Comparison of ENCODE assay signal across 9 mouse cellular contexts in genomic region chr2:121450093-121450492, GRCm38 (mm10). TPM values are rescaled to one million over a fixed set of nuclear protein-coding genes. Genes with fewer than 3 reads are reported as not detected.
A peak's percentile ranks its signal among the peaks of the same experiment; 100 is the strongest.
DNase-seq lines count a peak whose midpoint lies in the region; ATAC-seq and TF ChIP-seq lines count a peak whose summit lies in the region.
"Had no signal": no experiment of that assay in that cellular context is flagged by ENCODE, and none has a peak within 500 bp of the region (broad histone marks: within the 10 kb centered on the region; RNA-seq: fewer than 3 reads in every experiment).

No protein-coding gene starts in this region.

- H3K27ac ChIP-seq in thymus, adult 2 months (ENCODE audit: control insufficient read depth, insufficient read depth, low read length): peak overlapping the region; percentile 35; the same call in 1 of the 2 replicates
- H3K27ac ChIP-seq in forebrain, embryonic 11.5 days (ENCODE audit: low read depth, low read length): peak overlapping the region; percentile 82; the same call in 1 of the 2 replicates
- H3K27ac ChIP-seq in intestine, embryonic 14.5 days (ENCODE audit: low read depth): peak overlapping the region; percentile 95

- peak overlapping the region; percentile 69 for H3K4me3 ChIP-seq in thymus, adult 2 months (ENCODE audit: control insufficient read depth, insufficient read depth, low read length)
- H3K4me3 ChIP-seq in forebrain, embryonic 11.5 days (ENCODE audit: low read depth, low read length): peak overlapping the region; percentile 99
- H3K4me3 ChIP-seq in intestine, embryonic 14.5 days (ENCODE audit: low read depth, low read length): peak overlapping the region; percentile 97

- H3K27me3 ChIP-seq in thymus, adult 2 months (ENCODE audit: control insufficient read depth, insufficient read depth, low read length): no peaks in the 10 kb centered on the region
- no peaks in the 10 kb centered on the region for H3K27me3 ChIP-seq in forebrain, embryonic 11.5 days (ENCODE audit: control insufficient read depth, insufficient read depth, low read length)
- H3K27me3 ChIP-seq in intestine, embryonic 14.5 days (replicated peaks; ENCODE audit: control insufficient read depth, insufficient read depth, low read length): no peaks in the 10 kb centered on the region

- no peaks in the 10 kb centered on the region for H3K9me3 ChIP-seq in forebrain, embryonic 11.5 days (ENCODE audit: control insufficient read depth, low read length)
- H3K9me3 ChIP-seq in intestine, embryonic 14.5 days (ENCODE audit: control insufficient read depth, low read length): no peaks in the 10 kb centered on the region

- no peaks in the 10 kb centered on the region for H3K36me3 ChIP-seq in thymus, adult 2 months (ENCODE audit: control insufficient read depth, insufficient read depth, low read length)
- no peaks in the 10 kb centered on the region; the same call in none of the 2 replicates for H3K36me3 ChIP-seq in forebrain, embryonic 11.5 days (ENCODE audit: control insufficient read depth, insufficient read depth, low read length)
- H3K36me3 ChIP-seq in intestine, embryonic 14.5 days (ENCODE audit: control insufficient read depth, insufficient read depth, low read length): peaks cover 31% of the 10 kb centered on the region

- DNase-seq in thymus, adult 2 months: no peak
- DNase-seq in thymus, postnatal 14 days: no peak
- no peak for DNase-seq in forebrain, embryonic 11.5 days (ENCODE audit: low spot score)
- DNase-seq in intestine, embryonic 14.5 days (ENCODE audit: low spot score): peak; percentile 67
- DNase-seq in lung, postnatal 25 days (ENCODE audit: low spot score): peak; percentile 21
- DNase-seq in right cerebral cortex, postnatal 4 days: no peak
- DNase-seq in ovary, adult 18-20 months (ENCODE audit: low spot score): no peak
- DNase-seq in adrenal gland, postnatal 10 days: no peak

- ATAC-seq in forebrain, embryonic 11.5 days (replicated peaks; ENCODE audit: low FRiP score): peak; percentile 1; the same call in 1 of the 2 replicates
- ATAC-seq in intestine, embryonic 14.5 days (replicated peaks; ENCODE audit: low FRiP score, low TSS enrichment, low read depth): no peak

- peak overlapping the region; percentile 95 for H3K9ac ChIP-seq in forebrain, embryonic 11.5 days (ENCODE audit: low read length)
- peak overlapping the region; percentile 93 for H3K9ac ChIP-seq in intestine, embryonic 14.5 days (ENCODE audit: low read length)

- peaks cover 7% of the 10 kb centered on the region for H3K4me1 ChIP-seq in thymus, adult 2 months (replicated peaks; ENCODE audit: control insufficient read depth, insufficient read depth, low read length)
- H3K4me1 ChIP-seq in forebrain, embryonic 11.5 days (replicated peaks; ENCODE audit: control insufficient read depth, insufficient read depth, low read length): peaks cover 8% of the 10 kb centered on the region
- peaks cover 18% of the 10 kb centered on the region for H3K4me1 ChIP-seq in intestine, embryonic 14.5 days (replicated peaks; ENCODE audit: control insufficient read depth, insufficient read depth, low read length)

- 4% methylated on average over 7 of the region's 7 CpGs for WGBS in thymus, adult 2 months
- 5% methylated on average over 7 of the region's 7 CpGs for WGBS in forebrain, embryonic 11.5 days
- 1% methylated on average over 7 of the region's 7 CpGs for WGBS in intestine, embryonic 14.5 days

- no peak for TF ChIP-seq CTCF in thymus, adult 2 months (IDR thresholded peaks at IDR 0.05; ENCODE audit: borderline replicate concordance, control insufficient read depth, extremely low read depth, insufficient read depth, low read length, poor library complexity)

- no peak for TF ChIP-seq POLR2A in thymus, adult 2 months (IDR thresholded peaks at IDR 0.05; ENCODE audit: control insufficient read depth, extremely low read depth, insufficient read depth, low read length, poor library complexity)

- H3K4me2 ChIP-seq in forebrain, embryonic 11.5 days (ENCODE audit: low read depth, low read length, severe bottlenecking): peak overlapping the region; percentile 94
- peak overlapping the region; percentile 94 for H3K4me2 ChIP-seq in intestine, embryonic 14.5 days (ENCODE audit: low read length)

RNA-seq across cellular contexts. Expression of gene Serf2, which starts 1.1 kb away (rescaled TPM):
- 370 and 498 TPM in 2 replicates for polyA plus RNA-seq in thymus, adult 2 months (2012; rRNA removed)
- polyA plus RNA-seq in forebrain, embryonic 11.5 days (2014; fragmentation: Nextera tagmentation; extraction: Ambion mirVana): 431 and 446 TPM in 2 replicates
- polyA plus RNA-seq in intestine, embryonic 14.5 days (2014; fragmentation: Nextera tagmentation; extraction: Ambion mirVana): 513 and 576 TPM in 2 replicates
- total RNA-seq in adrenal gland, postnatal 10 days (2021): 100 to 1,000 TPM; 346 to 350 TPM

RNA-seq across cellular contexts. Expression of gene Hypk, which starts 3.0 kb away (rescaled TPM):
- polyA plus RNA-seq in thymus, adult 2 months (2012; rRNA removed): 7.7 and 8.9 TPM in 2 replicates
- polyA plus RNA-seq in forebrain, embryonic 11.5 days (2014; fragmentation: Nextera tagmentation; extraction: Ambion mirVana): 106 and 123 TPM in 2 replicates
- 84.8 and 93.4 TPM in 2 replicates for polyA plus RNA-seq in intestine, embryonic 14.5 days (2014; fragmentation: Nextera tagmentation; extraction: Ambion mirVana)
- total RNA-seq in adrenal gland, postnatal 10 days (2021): 10 to 100 TPM; 29.1 to 39.9 TPM

RNA-seq across cellular contexts. Expression of gene Ell3, which starts 6.0 kb away (rescaled TPM):
- polyA plus RNA-seq in thymus, adult 2 months (2012; rRNA removed): 0.92 and 1.0 TPM in 2 replicates
- polyA plus RNA-seq in forebrain, embryonic 11.5 days (2014; fragmentation: Nextera tagmentation; extraction: Ambion mirVana): 2.7 and 3.2 TPM in 2 replicates
- polyA plus RNA-seq in intestine, embryonic 14.5 days (2014; fragmentation: Nextera tagmentation; extraction: Ambion mirVana): 12.4 and 14.8 TPM in 2 replicates
- under 1 TPM; 0.18 to 0.66 TPM for total RNA-seq in adrenal gland, postnatal 10 days (2021)

RNA-seq across cellular contexts. Expression of gene Serinc4, which starts 6.5 kb away (rescaled TPM):
- polyA plus RNA-seq in thymus, adult 2 months (2012; rRNA removed): 0.70 and 0.89 TPM in 2 replicates
- 0.49 and 1.1 TPM in 2 replicates for polyA plus RNA-seq in forebrain, embryonic 11.5 days (2014; fragmentation: Nextera tagmentation; extraction: Ambion mirVana)
- polyA plus RNA-seq in intestine, embryonic 14.5 days (2014; fragmentation: Nextera tagmentation; extraction: Ambion mirVana): 0.26 and 0.70 TPM in 2 replicates
- total RNA-seq in adrenal gland, postnatal 10 days (2021): under 1 TPM in 1 of 2 experiments, not detected in 1; 0.24 TPM
- total RNA-seq: heart, postnatal 10 days had no signal

RNA-seq across cellular contexts. Expression of gene Mfap1b, which starts 23.8 kb away (rescaled TPM):
- polyA plus RNA-seq in thymus, adult 2 months (2012; rRNA removed): 5.0 and 5.1 TPM in 2 replicates
- 62.6 and 64.1 TPM in 2 replicates for polyA plus RNA-seq in forebrain, embryonic 11.5 days (2014; fragmentation: Nextera tagmentation; extraction: Ambion mirVana)
- polyA plus RNA-seq in intestine, embryonic 14.5 days (2014; fragmentation: Nextera tagmentation; extraction: Ambion mirVana): 40.9 and 49.4 TPM in 2 replicates
- 10 to 100 TPM; 24.9 to 26.8 TPM for total RNA-seq in adrenal gland, postnatal 10 days (2021)

Comparison
In these comparisons a context has a peak if more than half of its experiments do, and no peak if none do; other contexts are left out.
1. DNase-seq: peak in intestine, embryonic 14.5 days (single experiment) and lung, postnatal 25 days (single experiment); none in thymus, adult 2 months (single experiment), thymus, postnatal 14 days (single experiment), forebrain, embryonic 11.5 days (single experiment), right cerebral cortex, postnatal 4 days (single experiment), ovary, adult 18-20 months (single experiment) and adrenal gland, postnatal 10 days (single experiment).
2. H3K27ac ChIP-seq: peak in every context shown above with its lines; median percentile 95 in intestine, embryonic 14.5 days; 82 in forebrain, embryonic 11.5 days; 35 in thymus, adult 2 months.
3. Peak in every context shown above with its lines, with median percentiles within 50 percentile points of each other: H3K4me3 ChIP-seq.